Mouse (Mus musculus) E14TG2a.4 (cell line): ENCODE results near the gene Vmn1r12.
"Not testable (repeated sequence)": the region's sequence is repeated elsewhere in the genome, so short reads cannot be mapped to it uniquely, and the experiment has no call there.

Source experiments
- H3K27me3 ChIP-seq: 2 replicates; pipeline ENCODE4 v1.6.1; 2014; ENCODE audit warnings: low read length, control low read depth; ENCODE audit not compliant: insufficient read depth
- H3K36me3 ChIP-seq: 2 replicates; pipeline ENCODE4 v1.6.1; 2014; ENCODE audit warnings: low read length, control low read depth; ENCODE audit not compliant: insufficient read depth
- H3K4me1 ChIP-seq: replicated peaks from 2 replicates; pipeline ENCODE4 v1.6.1; 2014; ENCODE audit warnings: low read depth, low read length, control low read depth
- H3K4me3 ChIP-seq: replicated peaks from 2 replicates; pipeline ENCODE4 v1.5.1; 2014; ENCODE audit warnings: mild to moderate bottlenecking, low read length
- H3K9me3 ChIP-seq: 2 replicates; pipeline ENCODE4 v1.6.1; 2014; ENCODE audit warnings: low read length, control low read depth
- CTCF ChIP-seq: conservative IDR thresholded peaks from 2 replicates; pipeline ENCODE4 v1.5.1; 2014; ENCODE audit warnings: low read length
- NANOG ChIP-seq: IDR thresholded peaks from 2 replicates; pipeline ENCODE4 v1.6.1; 2014; ENCODE audit warnings: borderline replicate concordance, low read length, mixed read lengths
- POU5F1 ChIP-seq: IDR thresholded peaks from 2 replicates; pipeline ENCODE4 v1.6.1; 2014; ENCODE audit warnings: low read length, borderline replicate concordance

Gene Vmn1r12

DNA sequence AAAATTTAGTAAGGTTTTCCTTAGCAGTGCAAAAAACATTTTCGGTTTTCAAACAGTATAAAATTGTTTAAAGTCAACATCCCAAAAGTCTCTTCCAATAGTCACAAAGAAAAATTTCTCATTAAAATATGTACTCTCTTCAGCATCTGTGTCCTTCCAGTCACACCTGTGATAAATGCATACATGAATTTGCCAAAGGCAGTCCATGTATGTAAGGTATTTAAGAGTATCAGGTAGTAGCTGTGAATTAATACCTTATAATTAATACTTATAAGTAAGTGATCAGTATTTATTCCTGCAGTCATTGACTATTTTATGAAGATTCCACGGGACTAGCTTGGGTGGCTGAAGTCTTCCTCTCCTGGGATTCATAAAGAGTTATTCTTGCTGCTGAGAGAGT is at the start of gene Vmn1r12:
Gene Vmn1r12 (plus strand): TSS at position 301 of the 400 bp plus-strand sequence.
- H3K27me3 ChIP-seq = no peaks in the 10 kb centered on the region
- TF ChIP-seq NANOG = no peak
- no peak for TF ChIP-seq CTCF
- TF ChIP-seq POU5F1 = no peak
- H3K36me3 ChIP-seq = no peaks in the 10 kb centered on the region
- no peak within 1 kb of the TSS for H3K4me3 ChIP-seq
- H3K4me1 ChIP-seq = no peaks in the 10 kb centered on the region
- no peaks in the 10 kb centered on the region for H3K9me3 ChIP-seq

DNA sequence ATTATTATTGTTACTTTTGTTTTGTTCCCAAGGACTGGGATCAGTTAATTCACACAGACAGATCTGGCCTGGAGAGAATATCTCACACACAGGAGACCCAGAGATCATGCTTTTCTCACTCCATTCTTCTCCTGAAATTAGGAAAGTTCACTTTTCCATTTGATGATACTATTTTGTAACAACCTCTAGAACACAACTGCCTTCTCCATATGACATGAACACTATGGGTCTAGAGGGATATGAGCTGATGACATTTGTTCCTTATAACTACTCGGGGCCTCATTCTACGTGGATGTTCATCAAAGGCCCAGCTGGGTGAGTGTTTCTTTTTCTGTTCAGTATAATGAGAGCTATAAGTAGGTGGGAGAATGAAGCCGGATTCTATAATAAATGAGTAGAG is 47.6 kb upstream of the Vmn1r12 start, which contains the start of gene Vmn1r10:
Gene Vmn1r10 (plus strand): TSS at position 301 of the 400 bp plus-strand sequence.
- Histone ChIP-seq H3K4me1 (no peaks in the 10 kb centered on the region), H3K4me3 (no peak within 1 kb of the TSS), H3K9me3 (peaks cover 5% of the 10 kb centered on the region), H3K36me3 (no peaks in the 10 kb centered on the region), H3K27me3 (no peaks in the 10 kb centered on the region)
- no peak for TF ChIP-seq CTCF
- TF ChIP-seq POU5F1 = no peak
- no peak for TF ChIP-seq NANOG

DNA sequence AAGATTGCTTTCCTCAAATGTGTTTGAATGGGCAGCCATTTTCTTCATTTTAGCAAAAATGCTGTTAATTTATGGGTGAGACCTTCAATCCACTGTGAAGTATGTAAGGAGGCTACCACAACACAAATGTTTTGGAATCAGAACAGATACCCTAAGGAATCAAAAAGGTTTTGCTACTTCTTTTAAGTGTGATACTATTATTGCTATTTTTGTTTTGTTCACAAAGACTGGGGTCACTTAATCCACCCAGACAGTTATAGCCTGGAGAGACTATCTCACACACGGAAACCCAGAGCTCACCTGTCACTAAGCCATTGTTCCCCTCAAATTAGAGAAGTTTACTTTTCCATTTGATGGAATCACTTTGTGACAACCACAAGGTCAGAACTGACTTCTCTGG is 23.6 kb upstream of the Vmn1r12 start, which contains the start of gene Vmn1r11:
Gene Vmn1r11 (plus strand): TSS at position 301 of the 400 bp plus-strand sequence.
- no peaks in the 10 kb centered on the region for H3K4me1 ChIP-seq
- no peaks in the 10 kb centered on the region for H3K9me3 ChIP-seq
- H3K36me3 ChIP-seq = no peaks in the 10 kb centered on the region
- H3K4me3 ChIP-seq = no peak within 1 kb of the TSS
- H3K27me3 ChIP-seq = no peaks in the 10 kb centered on the region
- TF ChIP-seq NANOG (no peak), CTCF (no peak), POU5F1 (no peak)

DNA sequence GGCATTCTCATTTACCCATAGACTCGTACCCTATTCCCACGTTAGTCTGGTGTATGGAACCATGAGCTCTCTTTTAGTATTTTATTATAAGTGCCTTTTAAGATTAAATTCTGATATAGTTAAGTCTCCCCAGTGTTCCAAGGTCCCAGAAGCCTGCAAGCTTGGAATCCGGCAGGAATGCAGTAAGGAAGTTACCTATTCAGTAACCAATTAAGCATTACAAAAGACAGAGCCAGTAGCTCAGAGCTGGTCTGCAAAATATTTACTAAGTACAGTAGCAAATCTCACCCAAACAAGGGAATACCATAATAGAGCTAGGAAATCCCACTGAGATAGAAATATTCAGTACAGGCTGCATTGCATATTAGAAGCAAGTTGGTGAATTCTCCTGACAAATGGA is 33.3 kb downstream of the Vmn1r12 start:
- H3K4me3 ChIP-seq, H3K36me3 ChIP-seq, H3K4me1 ChIP-seq, H3K27me3 ChIP-seq, H3K9me3 ChIP-seq: not testable (repeated sequence)

DNA sequence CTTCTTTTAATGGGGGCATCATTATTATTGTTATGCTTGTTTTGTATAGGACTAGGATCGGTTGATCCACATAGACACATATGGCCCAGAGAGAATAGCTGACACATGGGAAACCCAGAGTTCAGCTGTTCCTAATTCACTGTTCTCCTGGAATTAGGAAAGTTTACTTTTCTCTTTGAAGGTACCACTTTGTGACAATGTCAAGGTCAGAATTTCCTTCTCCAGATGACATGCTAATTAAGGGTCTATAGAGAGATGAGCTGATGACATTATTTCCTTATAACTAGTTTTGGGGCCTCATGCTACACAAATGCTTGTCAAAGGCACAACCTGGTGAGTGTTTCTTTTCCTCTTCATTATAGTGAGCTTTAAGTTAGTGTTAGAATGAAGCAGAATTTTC is 46.3 kb downstream of the Vmn1r12 start, which contains the start of gene Vmn1r13:
Gene Vmn1r13 (plus strand): TSS at position 301 of the 400 bp plus-strand sequence.
- not testable (repeated sequence) for H3K4me1 ChIP-seq, H3K9me3 ChIP-seq, H3K36me3 ChIP-seq, H3K4me3 ChIP-seq, H3K27me3 ChIP-seq
